Mouse (Mus musculus): ENCODE data around the gene Sla2.

DNA sequence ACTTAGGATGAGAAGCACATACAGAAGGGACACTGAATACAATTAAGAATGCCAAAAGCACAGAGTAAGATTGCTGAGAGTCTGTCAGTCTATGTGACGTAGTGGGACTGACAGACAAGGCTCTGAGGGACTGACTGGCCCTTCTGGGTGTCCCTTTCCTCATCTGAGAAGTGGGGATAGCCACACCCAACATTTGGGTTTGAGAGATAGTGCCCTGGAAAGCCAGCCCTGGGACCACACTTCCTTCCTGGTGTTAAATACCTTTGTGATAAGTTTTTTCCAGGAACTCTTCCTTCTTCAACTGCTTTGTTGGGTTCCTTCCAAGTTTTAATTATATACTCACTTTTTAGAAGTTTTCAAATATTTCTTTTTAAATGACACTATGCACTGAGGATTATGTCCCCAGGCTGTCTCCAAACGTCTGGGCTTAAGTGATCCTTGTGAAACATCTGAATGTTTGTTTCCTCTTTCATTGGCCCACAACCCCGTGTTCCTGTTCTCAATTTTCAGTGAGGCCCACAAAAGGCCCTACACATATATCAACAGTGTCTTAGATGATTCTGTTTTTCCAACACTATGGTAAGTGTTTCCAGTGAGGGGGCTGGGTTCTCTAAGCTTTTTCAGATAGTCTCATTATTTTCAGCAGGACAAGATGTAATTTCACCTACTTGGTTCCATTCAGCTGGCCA lies 37.4 kb upstream of the Sla2 start:
- TF ChIP-seq CTCF (IDR thresholded peaks at IDR 0.05; ENCODE audit: borderline replicate concordance, extremely low read depth, insufficient read depth, insufficient read length) (no peak), POLR2A (IDR thresholded peaks at IDR 0.05; ENCODE audit: borderline replicate concordance, extremely low read depth, insufficient read depth, insufficient read length, poor library complexity, severe bottlenecking) (no peak)
